Mouse (Mus musculus): ENCODE measurements around the gene Ddah1.

DNA sequence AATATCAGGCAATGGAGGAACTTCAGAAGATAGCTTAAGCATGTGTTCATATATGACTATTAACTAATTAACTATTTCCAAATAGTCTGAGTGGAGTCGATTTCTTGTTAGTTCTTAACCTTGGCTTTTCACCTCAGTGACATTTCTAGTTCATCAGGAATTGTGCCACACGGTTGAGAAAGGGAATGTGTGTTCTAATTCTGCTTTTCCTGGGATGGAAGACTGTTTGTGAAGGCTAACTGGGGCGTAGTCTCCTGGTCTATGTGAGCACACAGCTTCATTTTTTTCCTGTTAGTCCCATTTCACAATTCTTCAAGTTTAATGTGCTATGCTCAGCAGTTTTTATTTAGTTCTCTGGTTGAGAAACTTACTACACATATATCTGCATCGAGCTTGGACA, 65.2 kb downstream of the Ddah1 start:
- TF ChIP-seq CTCF (IDR thresholded peaks at IDR 0.05; ENCODE audit: low read depth, low read length) (no peak), POLR2A (IDR thresholded peaks at IDR 0.05; ENCODE audit: extremely low read depth, insufficient read depth, low read length) (no peak)
